Mouse (Mus musculus) gastrocnemius, adult 2 months (tissue): Measurements from ENCODE around the gene Rai14. TPM values are rescaled to one million over a fixed set of nuclear protein-coding genes. Genes with fewer than 3 reads are reported as not detected.
A peak's percentile ranks its signal among the peaks of the same experiment; 100 is the strongest.
"Not testable (repeated sequence)": the region's sequence is repeated elsewhere in the genome, so short reads cannot be mapped to it uniquely, and the experiment has no call there.

Source experiments
- DNase-seq: peaks from one replicate; pipeline ENCODE4 v3.0.0; 2022
- H3K27ac ChIP-seq: fragments of 200-600 bp; 2 replicates; pipeline ENCODE4 v1.8.1; 2022; ENCODE audit warnings: mild to moderate bottlenecking
- H3K4me3 ChIP-seq: fragments of 200-600 bp; 2 replicates; pipeline ENCODE4 v1.8.1; 2022; ENCODE audit warnings: mild to moderate bottlenecking, moderate library complexity
- CTCF ChIP-seq: fragments of 200-600 bp; IDR thresholded peaks from 2 replicates; pipeline ENCODE4 v1.8.1; 2022; ENCODE audit warnings: antibody characterized with exemption, mild to moderate bottlenecking, moderate library complexity
- intact Hi-C: fragments of 180-260 bp; cut with DNase I; formaldehyde crosslinking; loops from one replicate; pipeline ENCODE4 v1.15.1; 2025
- total RNA-seq, 2 experiments: library from RNA; stranded (reverse); gene quantifications; 2 replicates each; pipeline ENCODE4 v1.2.3; 2021

The Rai14 gene
- total RNA-seq, 2 experiments from 2014 or later, result 3.6 to 4.0 TPM

DNA sequence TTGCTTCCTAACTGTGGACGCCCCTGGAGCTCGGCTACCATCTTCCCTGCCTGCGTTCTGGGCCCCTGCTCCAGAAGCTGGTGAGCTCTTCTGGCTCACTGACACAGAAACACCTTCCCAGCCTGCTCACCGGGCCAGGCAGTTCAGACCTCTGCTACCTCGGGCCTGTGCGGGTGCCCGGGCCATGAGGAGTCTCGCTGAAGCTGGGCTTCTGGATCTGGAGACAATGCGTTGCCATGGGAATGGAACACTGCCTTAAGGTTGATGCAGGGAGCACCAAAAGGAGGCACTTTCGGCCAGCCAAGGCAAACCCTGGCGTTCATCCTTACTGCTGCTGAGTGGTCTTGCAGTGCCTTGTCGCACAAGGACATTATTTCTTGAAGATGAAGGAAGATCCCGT lies 156.0 kb downstream of the Rai14 start, which contains the start of gene Ttc23l:
Gene Ttc23l, minus strand, starts transcription at position 204 of the 400 bp plus-strand sequence.
- DNase-seq, result no peak
- no peak within 1 kb of the TSS for H3K4me3 ChIP-seq
- H3K27ac ChIP-seq, result no peak within 1 kb of the TSS
- intact Hi-C loops, result no loop called here
- TF ChIP-seq CTCF, result no peak

DNA sequence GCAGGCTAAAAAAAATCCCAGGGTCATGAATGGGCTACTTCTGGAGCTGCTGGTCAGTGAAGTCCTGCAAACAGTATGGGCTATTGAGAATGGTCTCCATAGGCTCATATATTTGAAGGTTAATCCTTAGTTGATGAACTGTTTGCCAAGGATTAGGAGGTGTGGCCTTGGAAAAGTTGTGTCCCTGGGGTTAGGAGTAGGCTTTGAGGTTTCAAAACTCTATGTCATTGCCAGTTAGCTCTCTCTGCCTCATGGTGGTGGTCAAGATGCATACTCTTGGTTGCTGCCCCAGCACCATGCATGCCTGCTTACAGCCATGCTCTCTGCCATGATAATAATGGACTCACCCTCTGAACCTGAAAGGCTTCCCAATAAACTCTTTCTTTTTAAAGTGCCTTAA lies 160.1 kb downstream of the Rai14 start:
- intact Hi-C loops, result no loop called here
- Histone ChIP-seq H3K27ac (no peak overlapping the region), H3K4me3 (no peak overlapping the region)
- TF ChIP-seq CTCF, result no peak
- no peak for DNase-seq

DNA sequence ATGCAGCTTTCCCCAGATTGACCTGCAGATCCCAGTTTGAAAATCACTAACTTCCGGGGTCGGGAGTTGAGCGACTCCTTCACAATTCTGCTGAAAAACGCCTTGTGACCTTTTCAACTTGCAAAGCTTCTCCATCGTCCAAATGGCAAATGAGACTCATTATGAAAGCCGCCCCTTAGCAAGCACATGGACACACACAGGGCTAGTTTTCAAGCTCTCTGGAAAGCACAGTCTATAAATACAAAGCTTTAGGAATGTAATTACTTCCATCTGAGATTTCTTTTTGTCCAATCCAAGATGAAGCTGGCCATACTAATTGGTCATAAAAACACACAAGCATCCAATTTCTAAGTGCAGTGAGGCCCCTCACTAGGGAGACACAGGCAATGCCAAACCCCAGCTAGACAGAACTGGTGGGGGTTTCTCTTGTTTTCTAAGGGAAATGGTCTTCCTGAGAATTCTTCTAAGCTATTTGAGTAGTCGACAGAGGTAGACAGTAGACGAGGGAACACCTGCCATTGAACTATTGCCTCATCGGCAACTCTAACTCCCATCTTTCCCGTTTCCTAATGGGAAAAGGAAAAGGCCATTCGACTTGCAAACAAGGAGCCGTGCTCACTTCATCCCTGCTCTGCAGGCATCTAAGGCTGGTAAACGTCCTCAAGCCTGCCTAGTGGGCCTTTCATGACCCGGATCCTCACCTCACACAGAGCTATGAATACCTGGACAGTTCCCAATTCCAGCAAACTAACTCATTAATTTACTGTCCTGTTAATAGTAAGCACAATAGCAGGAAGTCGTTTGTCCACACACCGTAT lies 173.9 kb downstream of the Rai14 start:
- Histone ChIP-seq H3K27ac (no peak overlapping the region), H3K4me3 (no peak overlapping the region)
- no peak for TF ChIP-seq CTCF
- no peak for DNase-seq
- intact Hi-C loops, result no loop called here

DNA sequence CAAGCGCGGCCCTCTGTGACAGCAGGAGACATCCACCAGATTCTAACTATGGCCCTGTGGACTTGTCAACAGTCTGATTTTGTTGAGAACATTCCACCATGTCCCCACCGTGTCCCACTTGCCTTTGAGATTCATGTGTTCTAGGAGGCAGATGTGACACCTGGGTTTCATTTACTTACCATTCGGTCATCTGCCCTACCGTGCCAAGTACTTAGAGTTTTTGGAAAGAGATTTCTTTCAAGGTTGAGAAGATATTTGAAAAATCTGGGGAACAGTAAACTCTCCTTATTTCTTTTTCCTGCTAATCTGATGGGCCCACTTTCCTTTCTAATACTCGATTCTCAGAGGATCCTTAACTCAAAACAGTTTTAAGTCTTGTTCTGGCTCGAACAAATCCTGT lies 178.5 kb downstream of the Rai14 start:
- DNase-seq, result no peak
- intact Hi-C loops, result no loop called here
- H3K27ac ChIP-seq, result no peak overlapping the region
- no peak overlapping the region for H3K4me3 ChIP-seq
- TF ChIP-seq CTCF, result no peak

DNA sequence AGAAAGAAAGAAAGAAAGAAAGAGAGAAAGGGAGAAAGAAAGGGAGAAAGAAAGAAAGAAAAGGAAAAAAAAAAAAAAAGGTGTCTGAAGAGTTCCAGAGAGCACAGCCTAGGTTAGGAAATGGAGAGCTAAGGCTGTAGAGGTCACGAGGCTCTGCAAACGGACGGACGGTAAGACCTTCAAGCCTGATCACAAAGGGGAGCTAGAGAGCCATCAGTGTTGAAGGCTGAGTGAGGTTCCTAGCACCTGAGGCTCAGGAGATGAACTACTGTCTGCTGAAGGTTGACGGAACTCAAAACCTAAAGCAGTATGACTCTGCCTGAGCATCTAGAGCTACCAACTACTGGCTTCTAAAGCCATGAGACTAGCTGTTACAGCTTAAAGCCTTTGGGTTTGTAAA lies 179.8 kb downstream of the Rai14 start:
- intact Hi-C loops, result no loop called here
- no peak for DNase-seq
- Histone ChIP-seq H3K27ac (no peak overlapping the region), H3K4me3 (no peak overlapping the region)
- TF ChIP-seq CTCF, result peak; percentile 12; the same call in 1 of the 2 replicates

DNA sequence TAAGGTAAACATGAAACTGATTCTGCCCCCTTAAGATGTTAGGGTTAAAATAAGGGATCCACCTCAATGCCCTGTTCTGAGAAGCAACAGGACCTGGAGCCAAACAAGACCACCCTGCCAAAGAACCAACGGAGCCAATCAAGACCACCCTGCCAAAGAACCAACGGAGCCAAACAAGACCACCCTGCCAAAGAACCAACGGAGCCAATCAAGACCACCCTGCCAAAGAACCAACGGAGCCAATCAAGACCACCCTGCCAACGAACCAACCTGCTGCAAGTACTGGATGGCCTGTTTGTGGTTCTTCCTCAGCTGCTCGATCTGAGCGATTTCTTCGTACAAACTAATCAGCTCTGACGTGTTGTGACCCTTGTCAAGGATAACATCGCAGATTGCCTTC lies 181.1 kb downstream of the Rai14 start:
- intact Hi-C loops, H3K4me3 ChIP-seq, H3K27ac ChIP-seq, DNase-seq: not testable (repeated sequence)

DNA sequence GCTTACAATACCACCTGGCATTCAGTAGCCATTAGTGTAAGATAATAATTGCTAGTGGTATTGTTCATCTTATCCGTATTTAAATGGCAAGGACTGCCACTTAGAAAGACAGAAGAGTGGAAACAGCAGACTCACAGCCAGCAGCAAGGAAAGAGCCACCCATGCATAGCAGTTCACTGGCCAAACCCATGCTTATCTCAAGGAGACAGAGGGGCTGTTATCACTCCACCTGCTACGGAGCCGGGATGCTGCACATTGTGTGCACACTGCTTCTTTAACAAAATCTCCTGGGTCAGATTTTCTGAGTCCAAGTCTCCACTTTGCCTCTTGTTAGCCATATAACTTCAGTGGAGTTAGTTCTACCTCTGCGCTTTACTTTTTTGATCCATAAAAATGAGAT lies 183.1 kb downstream of the Rai14 start:
- no peak for TF ChIP-seq CTCF
- Histone ChIP-seq H3K4me3 (no peak overlapping the region), H3K27ac (no peak overlapping the region)
- intact Hi-C loops, result no loop called here
- no peak for DNase-seq

DNA sequence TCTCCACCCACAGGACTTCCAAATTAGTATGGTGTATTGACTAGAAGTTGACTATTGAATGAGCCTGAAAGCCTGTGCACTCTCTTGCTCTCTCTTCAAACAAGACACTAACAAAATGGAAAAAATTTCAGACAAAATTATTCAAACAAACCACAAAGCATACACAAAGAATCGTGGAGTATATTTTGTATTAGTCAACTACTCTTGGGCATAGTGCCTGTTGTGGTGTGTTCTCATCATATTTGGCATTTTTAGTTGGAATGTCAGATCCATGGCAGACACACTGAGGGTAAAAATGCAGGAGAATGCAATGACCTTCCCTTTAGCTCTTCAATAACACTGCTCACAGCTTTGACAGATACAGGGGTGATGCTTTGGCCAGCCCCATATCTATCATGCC lies 188.5 kb downstream of the Rai14 start:
- Histone ChIP-seq H3K27ac (no peak overlapping the region), H3K4me3 (no peak overlapping the region)
- no peak for DNase-seq
- intact Hi-C loops, result no loop called here
- no peak for TF ChIP-seq CTCF

Other genes with a start within 250 kb of the Rai14 start
- 10 to 100 TPM; 74.4 to 77.5 TPM for gene Dnajc21, start 244.1 kb downstream of the Rai14 start, total RNA-seq
- gene Brix1, start 228.7 kb downstream of the Rai14 start, total RNA-seq, result 10 to 100 TPM; 16.5 to 16.7 TPM
- gene Rad1, start 228.6 kb downstream of the Rai14 start, total RNA-seq, result 1 to 10 TPM; 4.6 to 7.0 TPM
- not detected for gene Ttc23l, start 156.0 kb downstream of the Rai14 start, total RNA-seq
- gene C1qtnf3, start 237.7 kb upstream of the Rai14 start, total RNA-seq, result 1 to 10 TPM in 1 of 2 experiments, under 1 TPM in 1; 0.31 to 1.5 TPM